Mouse (Mus musculus): ENCODE results near the gene Zfp560. TPM values are rescaled to one million over a fixed set of nuclear protein-coding genes. Genes with fewer than 3 reads are reported as not detected.
A peak's percentile ranks its signal among the peaks of the same experiment; 100 is the strongest.

Gene Zfp560
- polyA plus RNA-seq (2012) = 0.04 and 0.06 TPM in 2 replicates

DNA sequence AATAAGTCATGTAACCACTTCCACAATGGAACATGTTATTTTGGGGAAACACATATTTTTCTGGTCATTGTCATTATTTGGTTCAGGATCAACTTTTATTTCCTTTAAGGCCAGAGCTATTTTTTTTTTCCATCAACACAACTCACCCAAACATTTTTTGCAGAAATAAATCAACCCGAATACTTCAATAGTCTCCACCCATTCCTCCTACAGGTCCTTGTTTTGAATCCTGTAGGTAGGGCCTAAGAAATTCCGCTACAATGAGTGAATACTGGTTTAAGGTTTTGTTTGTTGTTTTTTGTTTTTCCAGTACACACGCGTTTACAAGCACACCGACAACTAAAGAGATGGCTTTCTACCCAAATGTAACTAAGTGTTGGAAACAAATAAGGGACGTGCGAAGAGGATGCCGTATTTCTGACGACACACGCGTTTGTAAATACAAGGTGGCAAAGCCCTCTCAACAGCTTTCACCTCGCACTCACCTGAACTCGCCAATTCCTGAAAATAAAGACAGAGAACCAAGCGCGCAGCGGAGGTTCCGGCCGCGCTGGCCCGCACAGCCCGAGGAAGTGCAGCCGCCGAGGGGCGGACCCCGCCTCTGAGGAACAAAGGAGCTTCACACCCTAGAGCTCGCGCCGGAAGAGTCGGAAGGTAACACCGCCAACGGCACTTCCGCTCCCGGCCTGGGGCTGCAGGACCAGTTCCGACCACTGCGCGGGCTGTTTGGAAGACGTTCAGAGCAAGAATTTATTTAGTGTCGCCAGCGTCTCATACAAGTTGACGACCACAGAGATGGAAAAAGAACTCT lies at the start of gene Zfp560:
TSS of gene Zfp560 (minus strand) at position 646 of the 811 bp plus-strand sequence.
- TF ChIP-seq TAL1 (IDR thresholded peaks at IDR 0.05; ENCODE audit: low read length) (no peak), GATA1 (IDR thresholded peaks at IDR 0.05; ENCODE audit: low read length) (no peak)
- Histone ChIP-seq H3K27me3 (ENCODE audit: control insufficient read depth) (no peaks in the 10 kb centered on the region), H3K4me1 (ENCODE audit: control insufficient read depth) (peaks cover 17% of the 10 kb centered on the region), H3K4me3 (replicated peaks) (peak within 1 kb of the TSS; percentile 87), H3K9me3 (ENCODE audit: control insufficient read depth, low read length) (no peaks in the 10 kb centered on the region), H3K36me3 (ENCODE audit: control insufficient read depth) (no peaks in the 10 kb centered on the region)

- no peaks in the 10 kb centered on the region for H3K9me3 ChIP-seq (ENCODE audit: control insufficient read depth, low read length)
- H3K4me1 ChIP-seq (ENCODE audit: control insufficient read depth) = no peaks in the 10 kb centered on the region
- no peaks in the 10 kb centered on the region for H3K27me3 ChIP-seq (ENCODE audit: control insufficient read depth)
- H3K36me3 ChIP-seq (ENCODE audit: control insufficient read depth) = no peaks in the 10 kb centered on the region
- no peak overlapping the region for H3K4me3 ChIP-seq (replicated peaks)
- no peak for TF ChIP-seq TAL1 (IDR thresholded peaks at IDR 0.05; ENCODE audit: low read length)
- no peak for TF ChIP-seq GATA1 (IDR thresholded peaks at IDR 0.05; ENCODE audit: low read length)
Measured at GRCm38 (mm10) chr9:20430004-20430403, 45.0 kb upstream of the Zfp560 start.

GRCm38 (mm10) chr9:20411460-20411859 lies 26.5 kb upstream of the Zfp560 start:
- Histone ChIP-seq H3K9me3 (ENCODE audit: control insufficient read depth, low read length) (0 out of 2 replicates have a peak, but pooled peaks cover 1% of the 10 kb centered on the region), H3K27me3 (ENCODE audit: control insufficient read depth) (no peaks in the 10 kb centered on the region), H3K4me1 (ENCODE audit: control insufficient read depth) (no peaks in the 10 kb centered on the region), H3K36me3 (ENCODE audit: control insufficient read depth) (no peaks in the 10 kb centered on the region), H3K4me3 (replicated peaks) (no peak overlapping the region)
- TF ChIP-seq GATA1 (IDR thresholded peaks at IDR 0.05; ENCODE audit: low read length) = no peak
- TF ChIP-seq TAL1 (IDR thresholded peaks at IDR 0.05; ENCODE audit: low read length) = no peak

DNA sequence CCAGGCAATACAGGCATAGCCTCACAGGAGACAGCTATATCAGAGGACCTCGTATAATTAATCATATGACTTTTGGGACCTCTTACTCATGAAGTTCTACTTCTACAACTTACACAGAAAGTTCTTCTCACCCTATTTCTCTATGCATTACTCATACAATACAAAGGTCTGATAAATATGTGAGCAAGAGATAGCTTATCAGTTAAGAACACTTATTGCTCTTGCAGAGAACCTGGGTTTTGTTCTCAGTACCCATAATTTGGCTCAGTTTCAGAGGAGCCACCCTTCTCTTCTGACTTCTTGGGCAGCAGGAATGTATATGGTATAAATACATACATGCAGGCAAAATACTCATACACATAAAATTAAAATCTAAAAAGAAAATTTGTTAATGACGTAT lies 24.3 kb upstream of the Zfp560 start:
- TF ChIP-seq TAL1 (IDR thresholded peaks at IDR 0.05; ENCODE audit: low read length) (no peak), GATA1 (IDR thresholded peaks at IDR 0.05; ENCODE audit: low read length) (no peak)
- no peaks in the 10 kb centered on the region for H3K4me1 ChIP-seq (ENCODE audit: control insufficient read depth)
- H3K9me3 ChIP-seq (ENCODE audit: control insufficient read depth, low read length) = no peaks in the 10 kb centered on the region
- no peaks in the 10 kb centered on the region for H3K27me3 ChIP-seq (ENCODE audit: control insufficient read depth)
- H3K4me3 ChIP-seq (replicated peaks) = no peak overlapping the region
- no peaks in the 10 kb centered on the region for H3K36me3 ChIP-seq (ENCODE audit: control insufficient read depth)

DNA sequence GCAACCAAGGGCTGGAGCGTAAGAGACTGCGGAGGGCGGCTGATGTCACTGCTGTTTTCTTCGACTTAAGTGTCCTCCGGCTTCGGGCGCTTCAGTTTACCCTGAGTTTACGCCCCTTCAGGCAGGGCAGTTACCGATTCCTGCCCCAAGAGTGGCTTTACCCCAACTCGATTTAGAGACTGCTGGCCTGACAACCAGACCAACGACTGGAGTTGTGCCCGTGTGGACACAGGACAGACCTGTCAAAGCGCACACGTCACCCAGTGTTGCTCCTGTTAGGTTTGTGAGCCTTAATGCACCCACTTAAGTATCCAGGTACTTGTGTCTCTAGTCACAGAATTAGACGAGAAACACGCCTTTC lies 346 bp upstream of the Zfp560 start:
- TF ChIP-seq GATA1 (IDR thresholded peaks at IDR 0.05; ENCODE audit: low read length) (no peak), TAL1 (IDR thresholded peaks at IDR 0.05; ENCODE audit: low read length) (no peak)
- H3K9me3 ChIP-seq (ENCODE audit: control insufficient read depth, low read length) = no peaks in the 10 kb centered on the region

GRCm38 (mm10) chr9:20383659-20384058 lies 1.3 kb downstream of the Zfp560 start:
- Histone ChIP-seq H3K4me3 (replicated peaks) (no peak overlapping the region), H3K4me1 (ENCODE audit: control insufficient read depth) (peaks cover 17% of the 10 kb centered on the region), H3K9me3 (ENCODE audit: control insufficient read depth, low read length) (no peaks in the 10 kb centered on the region), H3K27me3 (ENCODE audit: control insufficient read depth) (no peaks in the 10 kb centered on the region), H3K36me3 (ENCODE audit: control insufficient read depth) (no peaks in the 10 kb centered on the region)
- TF ChIP-seq GATA1 (IDR thresholded peaks at IDR 0.05; ENCODE audit: low read length) (no peak), TAL1 (IDR thresholded peaks at IDR 0.05; ENCODE audit: low read length) (no peak)

More for the DNA sequence above, 346 bp upstream of the Zfp560 start:
- H3K36me3 ChIP-seq (ENCODE audit: control insufficient read depth) = no peaks in the 10 kb centered on the region
- peak overlapping the region; percentile 87 for H3K4me3 ChIP-seq (replicated peaks)
- peaks cover 17% of the 10 kb centered on the region for H3K4me1 ChIP-seq (ENCODE audit: control insufficient read depth)
- no peaks in the 10 kb centered on the region for H3K27me3 ChIP-seq (ENCODE audit: control insufficient read depth)

GRCm38 (mm10) chr9:20374712-20375111 lies 10.3 kb downstream of the Zfp560 start:
- Histone ChIP-seq H3K4me3 (replicated peaks) (no peak overlapping the region), H3K36me3 (ENCODE audit: control insufficient read depth) (no peaks in the 10 kb centered on the region), H3K9me3 (ENCODE audit: control insufficient read depth, low read length) (peaks cover 4% of the 10 kb centered on the region; the same call in 1 of the 2 replicates), H3K27me3 (ENCODE audit: control insufficient read depth) (no peaks in the 10 kb centered on the region), H3K4me1 (ENCODE audit: control insufficient read depth) (no peaks in the 10 kb centered on the region)
- no peak for TF ChIP-seq GATA1 (IDR thresholded peaks at IDR 0.05; ENCODE audit: low read length)
- no peak for TF ChIP-seq TAL1 (IDR thresholded peaks at IDR 0.05; ENCODE audit: low read length)

DNA sequence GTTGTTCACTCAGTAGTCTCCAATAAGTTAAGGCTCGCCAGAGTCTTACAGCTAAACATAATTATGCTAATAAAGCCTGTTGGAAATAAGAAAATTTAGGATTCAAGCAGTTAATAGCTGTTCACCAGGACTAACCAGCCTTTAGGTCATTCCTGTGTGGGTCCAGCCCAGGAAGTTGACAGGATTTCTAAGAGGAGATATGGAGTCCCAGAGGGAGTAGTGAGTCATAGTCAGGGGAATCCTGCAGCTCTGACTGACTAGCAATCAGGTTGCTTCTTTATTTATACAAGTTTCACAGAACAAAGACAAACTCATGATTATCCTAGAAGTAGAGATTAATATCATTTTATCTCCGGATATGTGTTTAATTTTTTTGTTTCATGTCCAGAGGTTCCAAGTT lies 17.7 kb downstream of the Zfp560 start:
- H3K27me3 ChIP-seq (ENCODE audit: control insufficient read depth) = no peaks in the 10 kb centered on the region
- H3K4me1 ChIP-seq (ENCODE audit: control insufficient read depth) = no peaks in the 10 kb centered on the region
- no peaks in the 10 kb centered on the region for H3K36me3 ChIP-seq (ENCODE audit: control insufficient read depth)
- H3K9me3 ChIP-seq (ENCODE audit: control insufficient read depth, low read length) = peaks cover 7% of the 10 kb centered on the region
- no peak overlapping the region for H3K4me3 ChIP-seq (replicated peaks)
- TF ChIP-seq GATA1 (IDR thresholded peaks at IDR 0.05; ENCODE audit: low read length) = no peak
- TF ChIP-seq TAL1 (IDR thresholded peaks at IDR 0.05; ENCODE audit: low read length) = no peak

- no peak overlapping the region for H3K4me3 ChIP-seq (replicated peaks)
- no peaks in the 10 kb centered on the region for H3K9me3 ChIP-seq (ENCODE audit: control insufficient read depth, low read length)
- H3K27me3 ChIP-seq (ENCODE audit: control insufficient read depth) = no peaks in the 10 kb centered on the region
- TF ChIP-seq GATA1 (IDR thresholded peaks at IDR 0.05; ENCODE audit: low read length) = no peak
- TF ChIP-seq TAL1 (IDR thresholded peaks at IDR 0.05; ENCODE audit: low read length) = no peak
- no peaks in the 10 kb centered on the region for H3K4me1 ChIP-seq (ENCODE audit: control insufficient read depth)
- peaks cover 10% of the 10 kb centered on the region for H3K36me3 ChIP-seq (ENCODE audit: control insufficient read depth)
Measured at GRCm38 (mm10) chr9:20348501-20348900, 36.5 kb downstream of the Zfp560 start.
